Mouse (Mus musculus) left cerebral cortex, adult 9 months (tissue): ENCODE measurements at regions not wholly inside any gene's neighbourhood (a gene's known extent, or its start where the extent isn't known, plus 50 kb on each side); places are given as distances from the start of the nearest gene placed in this dataset.

ENCODE experiments used
- DNase-seq, 2 experiments: peaks; one replicate each; pipeline ENCODE4 v3.0.0; 2022; ENCODE audit warnings: low spot score in 2 of 2

DNA sequence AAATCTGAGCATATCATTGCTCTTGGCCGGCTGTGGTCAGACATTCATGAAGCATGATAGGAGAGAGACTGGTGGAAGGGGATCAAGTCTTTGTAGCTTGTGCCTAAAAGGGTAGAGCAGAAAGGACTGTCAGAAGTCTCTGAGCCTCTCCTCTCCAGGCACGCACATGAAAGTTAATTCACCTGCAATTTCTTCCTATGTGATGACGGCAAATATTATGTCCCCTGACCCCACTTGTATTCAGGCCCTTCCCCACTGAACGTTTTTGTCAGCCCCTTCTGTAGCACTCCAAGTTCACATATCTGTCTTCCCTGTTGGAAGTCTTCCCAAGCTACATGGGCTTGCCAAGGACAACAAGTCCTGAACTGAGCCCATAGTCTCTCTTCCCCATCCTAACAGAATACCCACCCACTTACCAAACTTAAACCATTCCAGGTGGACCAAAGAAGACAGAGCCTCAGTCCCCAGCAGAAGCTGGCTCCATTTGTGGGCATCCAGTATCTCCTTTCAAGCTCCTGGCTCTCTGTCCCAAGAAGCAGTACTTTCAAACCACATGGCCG lies 719.3 kb downstream of the Tns3 start:
- no peak for DNase-seq

DNA sequence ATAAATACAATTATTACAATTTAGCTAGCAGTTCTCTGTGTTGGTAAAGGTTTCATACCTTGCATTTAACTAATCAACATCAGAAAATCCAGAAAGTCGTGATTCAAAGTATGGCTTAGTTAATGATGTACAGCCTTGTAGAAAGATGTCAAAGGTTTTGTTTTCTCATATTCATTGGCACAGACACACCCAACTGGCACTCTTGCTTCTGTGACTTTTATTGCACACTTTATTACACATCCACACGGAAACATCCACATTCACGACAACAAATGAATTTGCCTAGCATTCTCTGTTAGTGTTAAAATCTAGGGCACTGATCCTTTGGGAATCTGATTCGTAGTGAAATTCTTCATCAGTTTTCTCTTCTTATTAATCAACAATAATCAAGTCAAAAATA lies 720.0 kb downstream of the Tns3 start:
- DNase-seq, result no peak

DNA sequence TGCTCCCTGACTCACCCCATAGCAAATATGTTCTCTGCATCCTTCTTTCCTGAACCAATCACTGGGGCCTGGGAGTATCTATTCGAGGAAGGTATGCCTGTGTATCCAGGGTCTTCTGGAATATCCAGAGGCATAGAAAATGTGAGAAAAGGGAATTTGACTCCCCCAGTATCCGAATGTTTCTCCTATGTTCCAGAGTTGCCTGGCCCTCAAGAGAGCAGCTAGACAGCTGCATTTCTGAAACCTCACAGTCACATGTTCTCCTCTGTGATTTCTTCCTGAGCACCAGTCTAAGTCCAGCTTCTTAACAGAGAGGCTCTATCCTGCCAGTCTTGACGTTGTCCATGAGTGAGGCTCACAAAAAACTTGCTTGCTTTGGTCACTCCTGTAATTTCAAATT lies 719.9 kb upstream of the Igfbp3 start:
- DNase-seq, result no peak

DNA sequence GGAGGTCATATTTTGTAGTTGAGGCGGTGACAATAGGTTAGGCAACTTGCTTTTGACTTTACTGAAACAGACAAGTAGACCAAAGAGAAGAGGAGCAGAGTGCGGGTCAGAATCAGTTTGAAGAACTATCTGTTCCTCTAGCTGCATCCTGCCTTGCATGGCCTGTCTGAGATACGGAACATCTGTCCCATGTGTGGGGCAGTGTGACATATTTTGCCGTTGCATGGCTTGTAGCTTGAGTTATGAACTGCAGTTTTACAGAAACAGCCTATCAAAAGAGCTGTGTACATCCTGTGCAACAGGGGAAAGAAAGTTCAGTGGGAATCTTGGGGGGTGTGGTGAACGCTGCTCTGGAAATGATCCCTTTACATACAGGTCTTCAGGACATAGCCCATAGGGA lies 718.9 kb upstream of the Igfbp3 start:
- DNase-seq, result no peak

DNA sequence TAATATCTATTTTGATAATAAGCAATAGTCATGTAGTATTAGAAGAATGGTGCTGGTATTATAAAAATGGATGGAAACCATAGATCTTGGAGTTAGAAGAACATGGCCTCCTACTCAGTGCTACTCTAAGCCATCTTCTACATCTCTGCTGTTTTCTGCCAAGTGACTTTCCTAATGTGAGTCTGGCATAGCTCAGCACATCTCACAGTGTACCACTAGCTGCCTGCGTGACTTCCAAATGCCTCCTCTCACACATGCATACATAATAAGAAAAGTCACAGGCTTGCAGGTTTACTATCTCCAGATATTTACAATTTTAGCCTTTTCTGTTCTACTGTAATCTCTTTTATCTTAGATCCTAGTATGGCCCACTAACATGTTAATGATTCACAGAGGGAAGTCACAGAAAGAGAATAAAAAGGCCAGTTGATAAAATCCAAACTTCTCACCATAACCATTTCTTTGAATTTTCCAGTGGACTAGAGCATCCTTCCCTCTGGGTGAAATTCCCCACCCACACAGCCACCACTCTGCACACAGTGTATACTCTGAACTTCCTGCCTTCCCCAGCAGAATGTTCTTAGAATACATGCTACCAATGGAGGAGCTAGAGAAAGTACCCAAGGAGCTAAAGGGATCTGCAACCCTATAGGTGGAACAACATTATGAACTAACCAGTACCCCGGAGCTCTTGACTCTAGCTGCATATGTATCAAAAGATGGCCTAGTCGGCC lies 717.5 kb upstream of the Igfbp3 start:
- DNase-seq, result no peak

DNA sequence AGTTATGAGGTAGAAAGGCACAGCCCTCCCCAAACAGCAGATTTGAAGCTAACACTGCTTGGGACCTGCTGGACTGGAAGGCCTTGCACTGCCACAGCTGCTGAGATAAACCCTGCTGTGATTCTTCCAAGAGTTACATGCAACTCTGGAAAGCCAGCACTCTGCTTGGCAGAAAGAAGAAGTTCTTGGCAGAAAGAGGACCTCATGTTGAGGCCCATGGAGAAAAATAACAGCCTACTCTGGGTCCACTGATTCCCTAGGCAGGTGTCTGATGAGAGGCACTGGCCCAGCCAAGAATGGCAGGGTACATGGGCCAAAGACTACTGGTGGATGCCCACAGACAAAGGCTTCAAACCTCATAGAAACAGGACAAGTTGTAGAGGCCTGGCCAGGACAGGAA lies 714.0 kb upstream of the Igfbp3 start:
- no peak for DNase-seq

DNA sequence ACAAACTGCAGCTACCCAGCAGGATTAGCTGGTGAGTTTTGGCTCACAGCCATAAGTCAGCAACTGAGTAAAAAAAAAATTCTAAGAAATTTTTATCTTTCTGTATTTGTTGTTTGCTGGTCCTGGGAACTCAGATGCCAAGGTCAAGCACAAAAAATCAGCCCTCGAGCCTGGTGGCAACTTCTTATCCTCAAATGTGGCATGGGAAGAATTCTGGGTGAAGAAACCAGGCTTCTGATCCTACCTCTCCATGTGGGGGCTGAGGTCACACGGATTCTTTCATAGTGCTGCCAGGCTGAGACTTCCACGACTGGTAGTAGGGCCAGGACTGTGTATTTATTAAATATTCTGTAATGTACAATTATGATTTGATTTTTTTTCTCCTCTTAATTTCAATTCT lies 698.3 kb upstream of the Igfbp3 start:
- DNase-seq, result no peak

DNA sequence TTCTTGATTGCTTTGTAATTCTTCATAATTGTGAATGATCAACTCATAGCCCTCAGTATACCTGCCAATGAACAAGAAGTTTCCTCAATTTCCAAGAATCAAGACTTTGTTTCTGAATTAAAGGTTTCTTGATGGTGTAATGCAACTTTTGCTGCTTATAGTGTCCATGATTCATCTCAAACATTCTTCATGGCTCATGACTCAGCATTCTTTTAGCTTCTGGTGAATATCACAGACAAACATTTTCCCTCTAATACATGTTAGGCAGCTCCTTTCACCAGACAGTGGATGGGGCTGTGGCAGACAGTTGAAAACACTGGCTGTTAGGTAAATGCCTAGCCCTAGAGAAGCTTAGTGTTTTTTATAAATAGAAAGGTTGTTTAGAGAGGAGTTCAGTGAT lies 686.5 kb upstream of the Igfbp3 start:
- no peak for DNase-seq

DNA sequence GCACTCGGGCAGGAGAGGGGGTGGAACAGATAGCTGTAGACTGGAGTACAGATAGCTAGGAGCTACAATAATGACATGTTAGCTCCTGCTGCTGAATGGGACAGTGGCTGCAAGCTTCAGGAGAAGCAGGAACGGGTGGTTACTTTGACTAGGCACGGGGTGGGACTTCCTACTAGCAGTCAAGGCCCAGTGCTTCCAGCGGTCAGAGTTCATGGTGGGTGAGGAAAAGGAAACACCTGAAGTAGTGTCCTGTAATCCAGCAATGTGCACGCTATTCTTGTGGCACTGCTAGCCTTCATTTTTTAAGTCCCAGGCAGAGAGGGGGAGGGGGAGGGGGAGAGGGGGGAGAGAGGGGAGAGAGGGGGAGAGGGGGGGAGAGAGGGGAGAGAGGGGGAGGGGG lies 684.5 kb upstream of the Igfbp3 start:
- no peak for DNase-seq

DNA sequence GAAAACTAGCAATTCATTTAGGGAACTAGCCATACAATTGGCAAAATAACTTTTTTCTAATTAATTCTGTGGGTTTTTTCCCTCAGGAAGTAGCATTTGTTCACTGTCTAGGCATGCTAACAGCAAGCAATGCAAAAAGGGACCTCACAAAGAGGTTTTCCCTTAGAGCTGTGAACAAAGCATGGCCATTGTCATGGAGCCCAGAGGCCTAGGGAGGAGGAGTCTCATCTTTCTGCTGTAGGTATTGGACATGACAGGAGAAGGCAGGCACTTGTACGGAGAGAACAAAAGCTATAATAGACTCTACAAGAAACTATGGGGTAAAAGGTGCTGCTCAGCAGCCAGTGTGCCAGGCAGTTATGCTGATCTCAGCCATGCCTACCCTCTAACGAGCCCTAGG lies 666.8 kb upstream of the Igfbp3 start:
- no peak for DNase-seq

DNA sequence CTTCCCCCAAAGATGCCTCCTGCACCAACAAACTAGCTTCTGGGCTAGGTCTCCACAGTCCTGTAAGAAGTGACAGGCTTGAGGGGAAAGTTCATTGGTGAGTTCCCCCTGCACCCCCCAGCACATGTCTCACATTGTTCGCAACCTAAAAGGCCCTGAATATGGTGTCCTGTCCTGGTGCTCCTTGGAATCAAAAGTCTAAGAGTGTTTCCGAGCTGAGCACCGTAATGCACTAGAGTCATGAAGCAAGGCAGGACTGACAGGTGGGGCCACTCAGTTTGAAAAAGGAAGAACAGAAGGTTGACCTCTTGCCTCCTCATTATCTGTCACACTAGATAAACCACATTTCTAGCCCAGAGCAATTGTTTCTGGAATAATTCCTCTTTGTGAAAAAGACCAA lies 650.4 kb upstream of the Igfbp3 start:
- DNase-seq, result no peak

DNA sequence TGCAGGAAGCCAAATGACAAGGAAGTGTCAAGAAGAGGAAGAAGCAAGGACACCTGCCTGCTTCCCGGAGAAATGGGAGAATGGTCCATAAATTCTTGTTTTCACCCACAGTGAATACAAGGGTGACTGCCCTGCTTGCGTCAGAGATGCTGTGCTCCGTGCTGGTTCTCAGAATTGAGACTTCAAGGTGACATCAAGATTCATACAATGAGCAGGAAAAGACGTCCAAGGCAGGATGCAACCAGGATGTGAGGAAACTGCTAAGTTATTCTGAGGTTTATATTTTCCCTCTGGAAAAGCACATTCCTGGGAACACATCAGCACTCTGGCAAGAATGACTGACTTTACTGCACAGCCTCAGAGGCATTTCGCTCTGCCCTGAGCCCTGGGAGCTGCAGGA lies 650.0 kb upstream of the Igfbp3 start:
- DNase-seq, result no peak

DNA sequence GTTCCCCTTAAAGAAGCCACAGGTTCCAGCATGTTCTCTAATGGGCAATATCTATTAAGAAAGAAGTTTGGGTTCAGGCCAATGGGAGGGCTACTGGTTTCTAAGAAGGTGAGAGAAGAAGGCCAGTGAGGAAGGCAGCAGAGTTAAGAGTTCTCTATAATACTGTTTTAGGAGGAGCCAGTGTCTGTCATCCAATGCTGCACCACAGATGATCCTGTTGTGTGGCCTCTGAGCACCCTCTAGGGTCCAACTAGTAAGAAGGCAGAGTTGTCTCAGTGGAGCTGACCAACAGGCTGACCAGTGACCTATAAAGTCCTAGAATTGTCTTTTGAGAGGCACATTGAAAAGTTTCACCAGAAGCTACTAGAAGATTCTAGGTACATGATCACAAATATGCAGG lies 648.8 kb upstream of the Igfbp3 start:
- no peak for DNase-seq

DNA sequence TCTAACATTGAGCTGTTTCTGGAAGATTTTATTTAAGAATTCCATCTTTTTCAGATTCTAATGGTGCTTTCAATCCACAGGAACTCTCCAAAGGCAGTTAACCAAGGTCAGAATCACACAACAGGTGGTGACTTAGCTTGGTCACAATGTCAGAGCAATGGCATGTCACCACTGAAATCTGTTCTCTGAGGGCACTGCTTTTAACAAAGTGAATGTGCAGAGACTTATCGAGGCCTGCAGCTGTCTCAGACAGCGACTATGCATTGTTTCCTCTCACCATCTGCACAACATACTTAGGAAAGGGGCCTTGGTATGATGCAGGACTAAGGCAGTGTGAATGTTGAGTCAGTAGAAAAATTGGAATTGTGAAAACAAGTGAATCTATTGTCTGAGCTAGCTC lies 638.9 kb upstream of the Igfbp3 start:
- no peak for DNase-seq

DNA sequence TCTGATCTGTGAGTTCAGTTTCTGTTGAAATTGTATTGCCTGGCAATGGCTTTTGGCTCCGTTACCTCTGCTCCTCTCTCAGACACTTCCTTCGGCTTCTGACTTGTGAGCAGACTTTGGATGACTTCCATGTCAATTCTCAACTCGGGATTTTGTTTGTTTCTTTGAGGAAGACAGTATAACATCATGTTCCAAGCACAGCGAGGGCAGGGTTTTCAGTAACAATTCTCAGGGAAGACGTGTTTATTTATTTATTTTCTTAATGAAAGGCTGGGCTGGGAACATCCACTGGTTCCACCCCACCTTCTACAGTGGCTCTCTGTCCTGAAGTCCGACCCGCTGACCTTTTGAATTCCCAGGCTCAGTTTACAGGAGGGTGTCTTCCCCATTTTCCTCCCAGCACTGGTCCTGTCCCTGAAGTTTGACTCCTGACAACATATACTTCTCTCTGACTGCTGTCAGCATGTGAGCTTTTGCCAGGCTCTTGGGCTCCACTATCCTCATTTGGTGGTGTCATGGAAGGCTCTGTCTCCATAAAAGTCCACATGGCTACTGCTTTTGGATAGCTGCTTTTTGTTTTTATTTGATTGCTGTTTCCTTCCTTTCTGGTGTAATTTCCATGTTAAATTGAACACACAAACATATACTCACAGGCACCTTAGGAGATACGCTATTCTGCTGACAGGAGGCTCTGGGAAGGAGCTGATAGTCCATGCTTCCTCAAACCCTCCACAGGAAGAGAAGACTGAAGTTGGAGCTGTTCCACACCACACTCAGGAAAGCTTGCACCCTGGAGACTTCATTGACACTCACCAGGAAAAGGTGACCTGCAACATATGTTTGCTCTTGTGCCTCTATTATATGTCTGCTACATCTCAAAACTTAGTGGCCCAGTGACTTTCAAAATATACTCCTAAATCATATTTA lies 624.9 kb upstream of the Igfbp3 start:
- no peak for DNase-seq

DNA sequence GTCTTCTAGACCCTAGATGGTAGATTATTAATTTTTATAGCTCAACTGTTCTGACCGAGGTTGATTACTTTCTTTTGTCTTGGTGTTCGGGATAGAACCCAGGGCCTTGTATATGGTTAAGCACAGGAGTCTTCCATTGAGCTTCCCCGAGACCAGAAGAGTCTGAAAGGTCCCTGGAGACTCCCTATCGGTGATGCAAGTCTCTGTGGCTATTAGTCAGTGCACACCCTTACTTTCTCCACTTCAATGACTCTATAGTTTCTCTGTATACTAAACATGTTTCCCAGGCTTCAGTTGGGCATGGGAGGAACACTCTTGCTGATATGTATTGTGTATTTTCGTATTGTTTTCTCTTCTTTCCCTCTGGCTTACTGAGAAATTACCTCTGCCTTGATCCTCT lies 623.8 kb upstream of the Igfbp3 start:
- DNase-seq, result no peak

DNA sequence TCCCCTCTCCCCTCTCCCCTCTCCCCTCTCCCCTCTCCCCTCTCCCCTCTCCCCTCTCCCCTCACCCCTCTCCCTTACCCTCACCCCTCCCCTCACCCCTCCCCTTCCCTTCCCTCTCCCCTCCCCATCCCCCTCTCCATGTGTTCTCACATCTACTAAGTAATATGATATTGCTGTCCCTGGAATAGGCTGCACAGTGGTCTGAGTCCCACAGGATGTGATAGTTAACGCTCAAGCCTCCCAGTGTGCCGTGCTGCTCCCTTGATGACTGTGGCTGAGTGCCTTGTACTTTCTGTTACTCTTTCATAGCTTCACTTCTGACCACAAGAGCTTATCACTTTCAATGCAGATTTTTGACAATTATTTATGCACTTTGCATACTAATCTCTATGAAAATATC lies 620.4 kb upstream of the Igfbp3 start:
- DNase-seq, result no peak

DNA sequence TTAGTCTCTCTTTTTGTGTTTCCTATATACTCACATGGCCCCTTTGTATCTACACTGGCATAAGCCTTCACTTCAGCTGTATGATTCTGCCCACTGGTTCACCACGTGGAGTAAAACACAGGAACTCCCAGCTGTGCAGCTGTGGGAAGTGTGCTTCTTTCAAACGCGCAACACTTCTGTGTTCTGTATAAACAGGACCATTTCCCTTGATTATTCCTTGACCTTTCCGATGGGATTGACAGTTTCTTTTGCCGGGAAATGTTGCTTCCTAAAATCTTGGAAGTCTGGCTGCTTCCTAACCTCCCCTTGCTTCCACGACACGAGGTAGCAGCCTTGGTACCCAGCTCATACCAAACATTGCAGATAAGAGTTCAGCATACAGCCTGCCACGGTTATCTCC lies 618.7 kb upstream of the Igfbp3 start:
- DNase-seq, result no peak

DNA sequence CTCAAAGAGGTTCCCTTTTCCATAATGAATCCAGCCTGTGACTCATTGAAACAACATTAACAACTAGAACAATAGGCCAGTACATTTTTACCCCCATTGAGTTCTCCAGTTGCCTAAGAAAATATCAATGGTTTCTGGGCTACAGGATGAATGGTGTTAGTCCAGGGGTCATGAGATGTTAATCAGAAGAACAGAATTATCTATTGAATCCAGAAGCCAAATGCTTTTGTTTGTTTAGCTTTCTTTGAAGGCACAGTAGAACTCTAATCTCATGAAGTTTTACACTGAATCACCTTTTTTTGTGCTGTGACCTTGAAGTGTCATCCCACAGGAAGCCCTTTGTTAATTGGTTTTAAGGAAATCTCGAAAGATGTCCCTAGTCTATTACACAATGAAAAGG lies 616.0 kb upstream of the Igfbp3 start:
- no peak for DNase-seq

DNA sequence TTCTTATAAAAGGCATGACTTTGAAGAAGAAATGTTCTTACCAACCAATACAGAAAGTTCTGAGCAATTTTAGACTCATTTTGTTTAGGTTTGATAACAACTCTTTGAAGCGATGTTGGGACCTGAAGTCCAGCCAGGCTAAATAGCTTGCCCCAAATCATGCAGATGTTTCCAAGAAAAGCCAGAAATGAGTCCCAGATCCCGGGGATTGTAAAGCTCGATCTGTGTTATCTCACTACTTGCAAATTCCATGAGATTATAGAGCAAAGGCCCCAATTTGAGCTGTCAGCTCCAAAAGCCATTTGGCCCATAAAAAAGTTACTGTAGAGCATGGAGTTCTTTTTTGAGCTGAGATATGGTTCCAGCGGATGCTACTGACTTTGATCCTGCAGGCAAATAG lies 614.3 kb upstream of the Igfbp3 start:
- DNase-seq, result no peak

DNA sequence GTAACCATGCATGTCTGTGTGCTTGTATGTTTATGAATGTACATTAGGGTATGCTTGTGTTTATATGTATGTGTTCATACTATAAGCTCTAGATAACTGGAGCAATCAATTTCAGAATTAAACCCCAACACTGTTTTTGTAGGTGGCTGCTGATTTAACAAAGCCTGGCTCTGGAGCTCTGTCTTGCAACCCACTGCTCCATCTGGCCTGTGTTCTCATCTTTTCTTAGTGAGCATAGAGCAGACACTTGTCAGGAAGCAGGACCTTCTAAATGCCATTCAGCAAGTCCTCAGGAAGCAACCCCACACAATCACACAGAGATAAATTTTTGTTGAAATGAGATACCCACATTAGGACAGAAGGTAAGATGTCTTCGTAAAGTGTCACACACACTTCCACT lies 613.7 kb upstream of the Igfbp3 start:
- no peak for DNase-seq

DNA sequence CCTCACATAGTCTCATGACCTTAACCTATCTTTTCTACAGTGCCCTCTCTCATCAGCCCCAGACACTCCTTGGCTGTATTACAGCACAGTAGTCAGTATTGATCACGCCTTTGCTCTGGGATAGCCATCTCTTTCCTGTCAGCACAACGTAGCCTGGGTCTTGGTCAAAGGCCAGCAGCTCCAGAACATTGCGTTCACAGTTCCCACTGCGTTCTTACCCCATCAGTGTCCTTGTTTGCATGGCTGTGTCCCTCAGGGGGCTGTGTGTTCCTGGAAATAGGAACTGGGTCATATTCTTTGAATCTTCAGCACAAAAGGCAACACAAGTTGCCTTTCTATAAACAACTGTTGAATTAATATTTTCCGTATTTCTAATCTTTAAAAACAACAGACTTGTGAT lies 602.0 kb upstream of the Igfbp3 start:
- no peak for DNase-seq

DNA sequence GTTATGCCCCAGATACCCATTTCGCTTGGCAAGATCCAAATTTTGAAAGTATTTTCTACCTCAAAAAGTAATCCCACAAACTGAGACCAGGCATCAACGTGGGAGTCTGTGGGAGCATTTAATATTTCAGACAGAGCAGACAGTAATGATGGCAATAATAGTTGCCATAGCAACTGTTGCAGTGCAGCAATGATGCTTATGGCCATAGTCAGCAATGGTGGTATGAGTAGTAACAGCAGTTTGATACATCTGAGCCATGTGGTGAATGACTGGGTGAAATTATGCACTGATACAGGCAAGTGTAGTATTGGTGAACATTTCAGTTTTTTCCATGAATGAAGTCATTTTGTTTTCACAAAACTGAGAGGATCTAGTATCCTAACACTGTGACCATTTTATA lies 600.8 kb upstream of the Igfbp3 start:
- DNase-seq, result no peak
